Mouse (Mus musculus): ENCODE results near the gene Mcoln2. TPM values are rescaled to one million over a fixed set of nuclear protein-coding genes. Genes with fewer than 3 reads are reported as not detected.

Mcoln2 gene
- polyA plus RNA-seq (2012; rRNA removed), result 0.98 and 1.5 TPM in 2 replicates

DNA sequence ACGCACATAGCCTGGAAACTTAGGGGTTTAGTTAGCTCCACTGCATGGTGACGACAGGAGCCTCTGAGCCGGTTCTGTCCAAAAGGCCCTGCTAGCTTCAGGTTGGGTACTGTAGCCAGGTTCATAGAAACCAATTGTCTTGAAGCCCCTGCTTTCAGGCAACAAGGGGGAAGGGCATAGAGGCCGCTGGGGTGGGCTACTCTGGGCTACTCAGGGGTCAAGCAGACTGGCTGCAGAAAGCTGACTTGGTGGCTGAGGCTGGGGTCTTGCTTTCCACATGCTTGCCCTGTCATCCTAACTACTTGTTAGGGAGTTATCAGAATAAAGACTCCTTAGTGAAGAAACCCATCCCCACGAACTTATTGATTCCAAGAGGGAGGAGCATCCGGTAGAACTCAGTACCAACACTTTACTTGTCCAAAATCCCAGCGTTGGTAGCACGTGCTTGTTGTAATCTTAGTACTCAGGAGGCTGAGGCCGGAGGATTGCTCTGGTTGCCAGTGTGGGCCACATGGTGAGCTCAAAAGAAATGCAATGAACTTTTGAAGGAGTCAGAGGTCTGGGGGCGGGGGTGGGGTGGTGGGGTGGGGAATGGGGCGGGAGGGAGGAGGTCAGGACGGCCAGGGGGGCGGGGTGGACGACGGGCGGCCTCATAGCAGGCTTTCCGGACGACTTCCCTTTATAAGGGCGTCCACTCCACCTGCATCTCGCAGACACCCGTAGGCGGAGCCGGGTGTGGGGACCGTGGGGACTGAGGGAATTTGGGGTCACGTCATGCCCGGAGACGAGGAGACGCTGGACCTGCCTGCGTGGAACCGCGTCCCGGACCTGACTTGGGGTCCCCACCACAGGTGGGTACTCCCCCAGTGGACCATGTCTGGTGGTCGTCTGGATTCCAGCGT, at the start of gene Mcoln2:
TSS of gene Mcoln2 (plus strand) at position 678 of the 902 bp plus-strand sequence.

DNA sequence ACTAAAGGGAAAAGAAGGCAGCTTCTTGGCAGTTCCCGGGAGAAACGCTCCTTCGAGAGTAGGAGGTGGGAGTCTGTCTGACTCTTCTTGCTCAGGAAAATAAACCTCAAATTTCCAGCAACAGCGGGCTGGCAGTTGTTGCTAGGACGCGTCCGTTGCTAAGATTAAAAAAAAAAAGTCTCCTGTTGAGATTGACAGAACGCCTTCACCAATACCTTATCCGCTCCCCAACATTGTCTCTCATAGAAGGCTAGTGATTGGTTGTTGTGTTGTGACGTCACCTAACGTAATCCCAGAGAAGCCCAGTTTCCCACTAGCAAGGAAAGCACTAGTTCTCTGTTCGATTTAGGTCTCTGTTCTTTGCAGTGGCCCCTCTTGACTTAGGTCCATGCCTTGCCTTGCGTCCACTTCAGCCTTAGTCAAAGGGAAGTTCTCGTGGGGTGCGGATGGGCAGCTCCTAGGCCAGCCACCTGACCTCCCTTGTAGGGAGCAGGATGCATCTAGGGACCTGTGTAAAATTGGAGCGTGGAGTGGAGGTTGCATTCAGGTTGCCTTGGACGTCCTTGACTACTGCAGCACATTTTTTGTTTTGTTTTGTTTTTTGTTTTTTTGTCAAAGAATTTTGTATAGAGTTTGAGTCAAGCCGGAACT, 41.6 kb upstream of the Mcoln2 start, which contains the start of gene Wdr63:
TSS of gene Wdr63 (minus strand) at position 210 of the 651 bp plus-strand sequence.

DNA sequence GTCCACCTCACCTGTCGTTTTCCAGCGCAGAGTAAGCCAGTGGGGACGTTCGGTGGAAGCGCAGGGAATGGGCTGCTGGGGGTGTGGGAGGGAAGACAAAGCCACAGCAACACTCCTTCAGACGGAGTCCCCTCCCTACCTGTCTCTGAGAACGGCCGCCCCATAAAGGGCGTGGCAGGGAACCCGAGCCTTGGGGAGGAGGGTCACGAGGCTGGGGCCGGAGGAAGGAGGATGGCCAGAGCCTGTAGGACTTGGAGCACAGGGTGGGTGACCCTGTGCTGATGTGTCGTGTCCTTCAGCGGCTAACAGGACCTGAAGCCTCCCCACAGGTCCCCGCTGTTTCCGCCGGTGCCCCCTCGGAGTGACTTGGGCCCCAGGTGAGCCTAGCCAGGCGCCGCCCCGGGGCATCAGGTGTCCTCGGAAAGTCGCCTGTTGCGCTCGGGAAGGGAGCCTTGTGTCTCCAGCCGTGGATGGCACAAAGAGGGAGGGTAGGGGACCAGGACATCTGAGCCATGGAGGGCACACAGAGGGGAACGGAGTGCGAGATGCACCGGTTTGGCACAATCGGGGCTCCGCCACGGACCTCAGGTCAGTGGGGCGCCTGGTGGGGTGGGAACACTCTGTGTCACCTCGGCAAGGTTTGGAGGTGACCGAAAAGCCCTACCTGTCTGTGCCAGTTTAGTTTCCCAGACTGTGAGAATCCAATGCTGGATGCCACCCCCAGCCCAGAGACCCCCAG, 32.2 kb upstream of the Mcoln2 start, which contains the start of gene Mcoln3:
TSS of gene Mcoln3 (plus strand) at position 193 of the 739 bp plus-strand sequence.

DNA sequence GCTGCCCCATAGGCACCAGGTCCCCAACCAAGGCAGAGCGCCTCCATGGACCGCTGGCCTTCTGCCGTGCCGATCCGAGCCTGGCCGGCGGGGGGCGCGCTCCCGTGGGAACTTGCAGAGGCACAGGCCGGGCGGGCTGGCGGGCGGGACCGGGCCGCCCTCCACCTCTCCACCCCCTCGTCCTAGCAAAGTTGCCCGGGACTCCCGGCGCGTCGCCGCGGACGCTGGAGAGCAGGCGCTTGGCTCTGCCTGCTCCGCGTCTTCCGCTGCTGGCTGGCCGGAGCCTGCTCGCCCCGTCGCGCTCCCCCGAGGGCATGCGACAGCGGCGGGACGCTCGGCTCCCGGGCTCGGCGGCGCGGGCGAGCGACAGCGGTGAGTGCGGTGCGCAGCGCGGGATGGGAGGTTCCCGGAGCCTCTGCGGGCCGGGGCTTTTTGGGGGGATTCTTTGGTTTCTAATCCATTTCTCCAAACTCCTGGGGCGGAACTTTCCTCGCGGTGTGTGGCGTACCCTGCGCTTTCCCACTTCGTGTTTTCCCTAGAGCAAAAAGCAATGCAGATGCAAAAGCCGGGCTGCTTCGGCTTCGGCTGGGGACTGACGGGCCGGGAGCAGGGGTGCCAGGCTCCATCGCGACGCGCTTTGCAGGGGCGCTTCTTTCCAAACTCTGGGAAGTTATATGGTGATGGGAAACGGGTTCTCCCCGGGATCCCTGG, 71.3 kb downstream of the Mcoln2 start, which contains the start of gene Lpar3:
TSS of gene Lpar3 (plus strand) at position 188 of the 711 bp plus-strand sequence.

Other genes with a start within 250 kb of the Mcoln2 start
- 17.4 and 19.4 TPM in 2 replicates for gene Bcl10, start 227.0 kb upstream of the Mcoln2 start, polyA plus RNA-seq (2012; rRNA removed)
- gene 2410004B18Rik, start 211.8 kb upstream of the Mcoln2 start, polyA plus RNA-seq (2012; rRNA removed), result 44.4 and 52.5 TPM in 2 replicates
- 2.3 and 2.6 TPM in 2 replicates for gene Syde2, start 162.0 kb upstream of the Mcoln2 start, polyA plus RNA-seq (2012; rRNA removed)
- gene Wdr63, start 41.7 kb upstream of the Mcoln2 start, polyA plus RNA-seq (2012; rRNA removed), result 1.3 and 1.6 TPM in 2 replicates
- 0.59 and 1.4 TPM in 2 replicates for gene Mcoln3, start 32.4 kb upstream of the Mcoln2 start, polyA plus RNA-seq (2012; rRNA removed)
- 0.23 and 0.46 TPM in 2 replicates for gene Lpar3, start 71.1 kb downstream of the Mcoln2 start, polyA plus RNA-seq (2012; rRNA removed)